Mouse (Mus musculus) E14TG2a.4 (cell line): Measurements from ENCODE around the gene Rapgef3.

ENCODE experiments used
- CTCF ChIP-seq: conservative IDR thresholded peaks from 2 replicates; pipeline ENCODE4 v1.5.1; 2014; ENCODE audit warnings: low read length
- NANOG ChIP-seq: IDR thresholded peaks from 2 replicates; pipeline ENCODE4 v1.6.1; 2014; ENCODE audit warnings: borderline replicate concordance, low read length, mixed read lengths
- POU5F1 ChIP-seq: IDR thresholded peaks from 2 replicates; pipeline ENCODE4 v1.6.1; 2014; ENCODE audit warnings: low read length, borderline replicate concordance

- TF ChIP-seq CTCF (no peak), POU5F1 (no peak), NANOG (no peak)
These were observed 23.7 kb downstream of the Rapgef3 start for GRCm38 (mm10) chr15:97743961-97744525.
